Mouse (Mus musculus): Measurements from ENCODE around the gene Ces1b.

The Ces1b gene

DNA sequence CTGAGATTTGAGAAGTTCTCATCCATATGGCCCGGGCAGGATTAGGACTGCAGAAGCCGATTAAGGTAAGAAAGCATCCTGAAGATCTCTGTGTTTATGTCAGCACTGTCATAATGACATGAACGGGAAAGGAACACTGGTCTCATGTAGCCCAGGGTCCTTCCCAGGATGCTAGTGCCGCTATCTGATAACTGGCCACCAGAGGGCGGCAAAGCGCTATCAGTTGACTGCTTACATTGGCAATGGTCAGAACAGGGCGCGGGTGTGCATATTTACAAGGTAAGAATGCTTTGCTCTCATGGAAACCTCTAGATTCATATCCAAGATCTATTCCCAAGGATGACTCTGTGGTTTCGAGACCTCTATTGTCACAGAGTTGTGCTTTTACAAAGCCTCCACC, 68.4 kb downstream of the Ces1b start:
- in situ Hi-C loops (cut with MboI; ENCODE audit: low sequenced_read_pairs), result loop anchor here (25.0 kb wide), 3 partner anchors 926 to 1474 kb away; partner anchors contain the start of gene Mt1

DNA sequence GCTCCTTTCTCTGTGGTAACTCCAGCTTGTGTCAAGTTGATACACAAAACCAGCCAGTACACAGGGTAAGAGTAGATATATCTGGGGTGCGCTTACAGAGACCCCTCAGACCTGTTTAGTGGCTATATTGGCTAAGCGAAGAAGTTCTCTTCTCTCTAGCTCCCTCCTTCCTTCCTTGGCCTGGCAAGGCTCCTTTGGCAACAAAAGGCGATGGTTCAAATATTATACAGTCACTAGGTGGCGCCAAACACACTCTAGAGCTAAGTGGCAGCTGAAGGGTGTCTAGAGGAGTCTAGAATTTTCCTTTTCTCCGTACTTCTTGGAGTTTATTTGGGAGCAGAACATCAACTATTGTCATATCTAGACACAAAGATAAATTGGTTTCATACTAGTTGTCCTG, 69.5 kb downstream of the Ces1b start:
- in situ Hi-C loops (cut with MboI; ENCODE audit: low sequenced_read_pairs), result loop anchor here (25.0 kb wide), 3 partner anchors 927 to 1473 kb away; partner anchors contain the start of gene Mt1

Data from CH12F3 (cell line).